Mouse (Mus musculus) olfactory bulb, adult 2 months (tissue): Measurements from ENCODE around the gene Tbx6.

Experiments
- CTCF ChIP-seq: fragments of 200-500 bp; IDR thresholded peaks from 2 replicates; pipeline ENCODE4 v1.5.1; 2012; ENCODE audit warnings: low read depth, mild to moderate bottlenecking, low read length, moderate library complexity; ENCODE audit not compliant: insufficient read depth
- POLR2A ChIP-seq: fragments of 200-500 bp; IDR thresholded peaks from 2 replicates; pipeline ENCODE4 v1.6.1; 2012; ENCODE audit warnings: mild to moderate bottlenecking, low read depth, low read length, moderate library complexity; ENCODE audit not compliant: insufficient read depth

GRCm38 (mm10) chr7:126739551-126739950 is 41.7 kb upstream of the Tbx6 start:
- TF ChIP-seq CTCF (no peak), POLR2A (no peak)
